Mouse (Mus musculus) skeletal muscle tissue, adult 2 months (tissue): Measurements from ENCODE around the gene Gm648.
"Not testable (repeated sequence)": the region's sequence is repeated elsewhere in the genome, so short reads cannot be mapped to it uniquely, and the experiment has no call there.

Experiments
- DNase-seq: peaks from one replicate; pipeline ENCODE4 v3.0.0-alpha.2; 2012; ENCODE audit warnings: low read depth, low spot score

Gene Gm648

GRCm38 (mm10) chrX:56549506-56549905 lies at the start of gene Gm648:
Gm648 (minus strand) TSS chrX:56549606.
- no peak for DNase-seq

- DNase-seq = peak; percentile 96
Measured at GRCm38 (mm10) chrX:56597887-56598640, 48.7 kb upstream of the Gm648 start, which contains the start of gene Mmgt1. Mmgt1 (minus strand) TSS chrX:56598069.

GRCm38 (mm10) chrX:56597219-56597886 lies 47.9 kb upstream of the Gm648 start:
- DNase-seq = peak; percentile 3

- no peak for DNase-seq
Measured at GRCm38 (mm10) chrX:56578200-56578599, 28.8 kb upstream of the Gm648 start.

- DNase-seq = peak; percentile 0
Measured at GRCm38 (mm10) chrX:56572465-56572864, 23.1 kb upstream of the Gm648 start.

GRCm38 (mm10) chrX:56553584-56553983 lies 4.2 kb upstream of the Gm648 start:
- no peak for DNase-seq

- DNase-seq = no peak
Measured at GRCm38 (mm10) chrX:56537162-56537561, 12.2 kb downstream of the Gm648 start.

- peak; percentile 15 for DNase-seq
Measured at GRCm38 (mm10) chrX:56531266-56531665, 18.1 kb downstream of the Gm648 start.

- DNase-seq = not testable (repeated sequence)
Measured at GRCm38 (mm10) chrX:56524442-56524841, 25.0 kb downstream of the Gm648 start, which contains the start of gene Gm10477. Gm10477 (plus strand) TSS chrX:56524742.

GRCm38 (mm10) chrX:56497241-56497640 lies 52.2 kb downstream of the Gm648 start:
- no peak for DNase-seq
